In genomic region chr10:62332514-62332913, GRCm38 (mm10) we compare ENCODE assay signal across 9 mouse cellular contexts. TPM values are rescaled to one million over a fixed set of nuclear protein-coding genes. Genes with fewer than 3 reads are reported as not detected.
DNase-seq lines count a peak whose midpoint lies in the region; ATAC-seq lines count a peak whose summit lies in the region.
"Had no signal": no experiment of that assay in that cellular context is flagged by ENCODE, and none has a peak within 500 bp of the region (broad histone marks: within the 10 kb centered on the region; RNA-seq: fewer than 3 reads in every experiment).

No protein-coding gene starts in this region.

- H3K27me3 ChIP-seq in erythroblast, embryonic 14.5 days (ENCODE audit: control insufficient read depth): no peaks in the 10 kb centered on the region
- no peaks in the 10 kb centered on the region for H3K27me3 ChIP-seq in intestine, embryonic 16.5 days (replicated peaks; ENCODE audit: control insufficient read depth, insufficient read depth, low read length)
- no peaks in the 10 kb centered on the region for H3K27me3 ChIP-seq in limb, embryonic 15.5 days

- ATAC-seq in intestine, embryonic 16.5 days: peak; percentile 78
- ATAC-seq in limb, embryonic 15.5 days (ENCODE audit: insufficient number of reproducible peaks, low FRiP score, low TSS enrichment, low read depth): no peak

- peak overlapping the region; percentile 39 for H3K4me2 ChIP-seq in intestine, embryonic 16.5 days (ENCODE audit: low read depth, low read length)
- peak overlapping the region; percentile 30 for H3K4me2 ChIP-seq in limb, embryonic 15.5 days

- peaks cover 9% of the 10 kb centered on the region for H3K9me3 ChIP-seq in erythroblast, embryonic 14.5 days (ENCODE audit: control insufficient read depth, low read length)
- H3K9me3 ChIP-seq in intestine, embryonic 16.5 days (ENCODE audit: control insufficient read depth, low read length): no peaks in the 10 kb centered on the region
- H3K9me3 ChIP-seq in limb, embryonic 15.5 days: no peaks in the 10 kb centered on the region

- DNase-seq in frontal cortex, postnatal 36 days (ENCODE audit: low spot score in 2 of 2): peak; percentile 61
- DNase-seq in frontal cortex, postnatal 10 days (ENCODE audit: low spot score in 2 of 2): no peak
- peak; percentile 56 for DNase-seq in adrenal gland, postnatal 14 days
- peak; percentile 60 to 70 for DNase-seq in right cerebral cortex, adult 2 months (ENCODE audit: low spot score in 2 of 2)
- DNase-seq in thymus, postnatal 0 days (ENCODE audit: low spot score): no peak

- H3K27ac ChIP-seq in intestine, embryonic 16.5 days (ENCODE audit: low read length): peak overlapping the region; percentile 52; the same call in 1 of the 2 replicates
- no peak overlapping the region for H3K27ac ChIP-seq in limb, embryonic 15.5 days
- H3K27ac ChIP-seq: macrophage had no signal

- H3K9ac ChIP-seq in intestine, embryonic 16.5 days (ENCODE audit: low read depth, low read length): peak overlapping the region; percentile 53
- peak overlapping the region; percentile 10; the same call in 1 of the 2 replicates for H3K9ac ChIP-seq in limb, embryonic 15.5 days

- peaks cover 97% of the 10 kb centered on the region for H3K4me1 ChIP-seq in erythroblast, embryonic 14.5 days (ENCODE audit: control insufficient read depth)
- peaks cover 20% of the 10 kb centered on the region for H3K4me1 ChIP-seq in intestine, embryonic 16.5 days (ENCODE audit: control insufficient read depth, insufficient read depth, low read length)
- peaks cover 42% of the 10 kb centered on the region for H3K4me1 ChIP-seq in limb, embryonic 15.5 days

- H3K4me3 ChIP-seq in erythroblast, embryonic 14.5 days (replicated peaks): peak overlapping the region; percentile 60
- peak overlapping the region; percentile 13; the same call in 1 of the 2 replicates for H3K4me3 ChIP-seq in intestine, embryonic 16.5 days (ENCODE audit: low read length)
- H3K4me3 ChIP-seq in limb, embryonic 15.5 days: no peak overlapping the region

- peaks cover 78% of the 10 kb centered on the region for H3K36me3 ChIP-seq in erythroblast, embryonic 14.5 days (ENCODE audit: control insufficient read depth)
- H3K36me3 ChIP-seq in intestine, embryonic 16.5 days (ENCODE audit: control insufficient read depth, insufficient read depth, low read length): no peaks in the 10 kb centered on the region
- no peaks in the 10 kb centered on the region for H3K36me3 ChIP-seq in limb, embryonic 15.5 days

- 23% methylated on average over 7 of the region's 7 CpGs for WGBS in intestine, embryonic 16.5 days
- WGBS in limb, embryonic 15.5 days: 37% methylated on average over 7 of the region's 7 CpGs

RNA-seq across cellular contexts. Expression of gene Hk1, which starts 47.2 kb away (rescaled TPM):
- 26.0 and 31.1 TPM in 2 replicates for total RNA-seq in adrenal gland, postnatal 14 days (2021)
- polyA plus RNA-seq in erythroblast, embryonic 14.5 days (2012): 47.9 and 53.6 TPM in 2 replicates
- 25.5 and 27.6 TPM in 2 replicates for polyA plus RNA-seq in intestine, embryonic 16.5 days (2015; fragmentation: Nextera tagmentation; extraction: Ambion mirVana)
- 48.8 and 48.9 TPM in 2 replicates for polyA plus RNA-seq in limb, embryonic 15.5 days (2015; fragmentation: Nextera tagmentation; extraction: Ambion mirVana)
- polyA plus RNA-seq in thymus, postnatal 0 days (2015; fragmentation: Nextera tagmentation; extraction: Ambion mirVana): 37.2 and 37.4 TPM in 2 replicates

Comparison
In these comparisons a context has a peak if more than half of its experiments do, and no peak if none do; other contexts are left out.
1. DNase-seq: peak in frontal cortex, postnatal 36 days (2 of 2), adrenal gland, postnatal 14 days (single experiment) and right cerebral cortex, adult 2 months (2 of 2); none in frontal cortex, postnatal 10 days (0 of 2) and thymus, postnatal 0 days (single experiment).